Mouse (Mus musculus): ENCODE measurements around the gene Dmbt1. TPM values are rescaled to one million over a fixed set of nuclear protein-coding genes. Genes with fewer than 3 reads are reported as not detected.

Dmbt1 gene
- not detected in 2 replicates for polyA plus RNA-seq (2011; ENCODE audit: insufficient read depth, insufficient read length, low replicate concordance, missing spikeins)

- Histone ChIP-seq H3K27ac (ENCODE audit: control insufficient read depth, insufficient read depth, low read depth, low read length, poor library complexity) (no peak within 1 kb of the TSS), H3K4me3 (replicated peaks; ENCODE audit: control insufficient read depth, low read depth, low read length) (no peak within 1 kb of the TSS), H3K4me1 (ENCODE audit: control insufficient read depth, insufficient read depth, low read length) (no peaks in the 10 kb centered on the region)
- TF ChIP-seq CTCF (IDR thresholded peaks at IDR 0.05; ENCODE audit: control insufficient read depth, insufficient read depth, low read length) = no peak
- no peak for TF ChIP-seq POLR2A (IDR thresholded peaks at IDR 0.05; ENCODE audit: borderline replicate concordance, control insufficient read depth, low read depth, low read length)
- 54% methylated on average over 5 of the region's 5 CpGs for WGBS
Measured at GRCm38 (mm10) chr7:131031755-131032154, at the start of gene Dmbt1. Dmbt1 (plus strand) TSS chr7:131032053.

- WGBS = 72% methylated on average over 4 of the region's 4 CpGs
- Histone ChIP-seq H3K27ac (ENCODE audit: control insufficient read depth, insufficient read depth, low read depth, low read length, poor library complexity) (no peak overlapping the region), H3K4me1 (ENCODE audit: control insufficient read depth, insufficient read depth, low read length) (no peaks in the 10 kb centered on the region), H3K4me3 (replicated peaks; ENCODE audit: control insufficient read depth, low read depth, low read length) (no peak overlapping the region)
- TF ChIP-seq POLR2A (IDR thresholded peaks at IDR 0.05; ENCODE audit: borderline replicate concordance, control insufficient read depth, low read depth, low read length) = no peak
- no peak for TF ChIP-seq CTCF (IDR thresholded peaks at IDR 0.05; ENCODE audit: control insufficient read depth, insufficient read depth, low read length)
Measured at GRCm38 (mm10) chr7:130982371-130982770, 49.5 kb upstream of the Dmbt1 start.

GRCm38 (mm10) chr7:130982881-130983280 lies 49.0 kb upstream of the Dmbt1 start:
- TF ChIP-seq CTCF (IDR thresholded peaks at IDR 0.05; ENCODE audit: control insufficient read depth, insufficient read depth, low read length) = no peak
- no peak for TF ChIP-seq POLR2A (IDR thresholded peaks at IDR 0.05; ENCODE audit: borderline replicate concordance, control insufficient read depth, low read depth, low read length)
- no peak overlapping the region for H3K4me3 ChIP-seq (replicated peaks; ENCODE audit: control insufficient read depth, low read depth, low read length)
- H3K27ac ChIP-seq (ENCODE audit: control insufficient read depth, insufficient read depth, low read depth, low read length, poor library complexity) = no peak overlapping the region
- 62% methylated on average over 3 of the region's 3 CpGs for WGBS
- H3K4me1 ChIP-seq (ENCODE audit: control insufficient read depth, insufficient read depth, low read length) = no peaks in the 10 kb centered on the region

- TF ChIP-seq POLR2A (IDR thresholded peaks at IDR 0.05; ENCODE audit: borderline replicate concordance, control insufficient read depth, low read depth, low read length) (no peak), CTCF (IDR thresholded peaks at IDR 0.05; ENCODE audit: control insufficient read depth, insufficient read depth, low read length) (no peak)
- H3K27ac ChIP-seq (ENCODE audit: control insufficient read depth, insufficient read depth, low read depth, low read length, poor library complexity) = no peak overlapping the region
- 83% methylated on average over 7 of the region's 7 CpGs for WGBS
Measured at GRCm38 (mm10) chr7:130984294-130984693, 47.6 kb upstream of the Dmbt1 start.

DNA sequence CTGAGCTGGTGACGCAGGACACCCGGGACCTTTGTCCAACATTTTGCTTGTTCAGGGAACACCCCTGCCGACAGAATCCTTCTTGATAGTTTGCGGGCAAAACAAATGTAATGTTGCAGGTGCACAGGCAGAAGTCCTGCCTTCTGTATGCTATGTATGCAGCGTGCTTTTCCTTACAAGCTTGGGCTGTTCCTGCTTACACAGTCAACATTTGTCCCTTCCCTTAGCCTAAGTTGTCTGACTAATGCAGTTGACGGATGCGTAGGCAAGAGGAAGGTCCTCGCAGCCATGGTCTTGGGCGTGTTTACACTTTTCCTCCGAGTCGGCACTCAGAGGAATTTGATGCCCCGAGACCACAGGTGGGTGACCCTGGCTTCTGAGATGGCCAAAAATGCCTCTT lies 46.7 kb upstream of the Dmbt1 start:
- Histone ChIP-seq H3K27ac (ENCODE audit: control insufficient read depth, insufficient read depth, low read depth, low read length, poor library complexity) (no peak overlapping the region), H3K4me3 (replicated peaks; ENCODE audit: control insufficient read depth, low read depth, low read length) (no peak overlapping the region), H3K4me1 (ENCODE audit: control insufficient read depth, insufficient read depth, low read length) (no peaks in the 10 kb centered on the region)
- WGBS = 88% methylated on average over 12 of the region's 12 CpGs
- TF ChIP-seq POLR2A (IDR thresholded peaks at IDR 0.05; ENCODE audit: borderline replicate concordance, control insufficient read depth, low read depth, low read length) (no peak), CTCF (IDR thresholded peaks at IDR 0.05; ENCODE audit: control insufficient read depth, insufficient read depth, low read length) (no peak)

More at GRCm38 (mm10) chr7:130984294-130984693, 47.6 kb upstream of the Dmbt1 start:
- H3K4me1 ChIP-seq (ENCODE audit: control insufficient read depth, insufficient read depth, low read length) = no peaks in the 10 kb centered on the region
- H3K4me3 ChIP-seq (replicated peaks; ENCODE audit: control insufficient read depth, low read depth, low read length) = no peak overlapping the region

DNA sequence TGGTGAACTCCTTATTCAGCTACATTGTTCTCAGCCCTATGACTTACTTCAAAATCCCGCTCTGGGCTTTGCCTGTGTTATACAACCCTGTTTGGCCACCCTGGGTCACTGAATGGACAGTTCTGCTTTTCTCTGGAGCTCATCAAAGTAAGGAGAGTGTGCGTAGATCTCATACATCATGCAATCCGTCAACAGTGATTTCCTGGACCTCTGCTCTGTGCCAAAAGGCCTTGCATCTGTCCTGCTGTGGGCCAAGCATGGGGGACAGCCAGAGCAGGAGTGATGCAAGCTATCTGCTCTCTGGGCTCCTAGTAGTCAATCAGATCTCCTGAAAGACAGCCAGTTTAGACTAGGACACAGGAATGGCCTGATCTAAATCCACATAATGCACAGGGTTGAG lies 46.1 kb upstream of the Dmbt1 start:
- Histone ChIP-seq H3K4me1 (ENCODE audit: control insufficient read depth, insufficient read depth, low read length) (no peaks in the 10 kb centered on the region), H3K4me3 (replicated peaks; ENCODE audit: control insufficient read depth, low read depth, low read length) (no peak overlapping the region), H3K27ac (ENCODE audit: control insufficient read depth, insufficient read depth, low read depth, low read length, poor library complexity) (no peak overlapping the region)
- TF ChIP-seq CTCF (IDR thresholded peaks at IDR 0.05; ENCODE audit: control insufficient read depth, insufficient read depth, low read length) = no peak
- TF ChIP-seq POLR2A (IDR thresholded peaks at IDR 0.05; ENCODE audit: borderline replicate concordance, control insufficient read depth, low read depth, low read length) = no peak
- WGBS = 72% methylated on average over 3 of the region's 3 CpGs

- H3K4me1 ChIP-seq (ENCODE audit: control insufficient read depth, insufficient read depth, low read length) = no peaks in the 10 kb centered on the region
- WGBS = 71% methylated on average over 5 of the region's 5 CpGs
- H3K27ac ChIP-seq (ENCODE audit: control insufficient read depth, insufficient read depth, low read depth, low read length, poor library complexity) = no peak overlapping the region
- no peak for TF ChIP-seq CTCF (IDR thresholded peaks at IDR 0.05; ENCODE audit: control insufficient read depth, insufficient read depth, low read length)
- no peak for TF ChIP-seq POLR2A (IDR thresholded peaks at IDR 0.05; ENCODE audit: borderline replicate concordance, control insufficient read depth, low read depth, low read length)
- H3K4me3 ChIP-seq (replicated peaks; ENCODE audit: control insufficient read depth, low read depth, low read length) = no peak overlapping the region
Measured at GRCm38 (mm10) chr7:130988146-130988545, 43.7 kb upstream of the Dmbt1 start.

GRCm38 (mm10) chr7:130989371-130989770 lies 42.5 kb upstream of the Dmbt1 start:
- TF ChIP-seq POLR2A (IDR thresholded peaks at IDR 0.05; ENCODE audit: borderline replicate concordance, control insufficient read depth, low read depth, low read length) = no peak
- no peak for TF ChIP-seq CTCF (IDR thresholded peaks at IDR 0.05; ENCODE audit: control insufficient read depth, insufficient read depth, low read length)
- Histone ChIP-seq H3K27ac (ENCODE audit: control insufficient read depth, insufficient read depth, low read depth, low read length, poor library complexity) (no peak overlapping the region), H3K4me3 (replicated peaks; ENCODE audit: control insufficient read depth, low read depth, low read length) (no peak overlapping the region), H3K4me1 (ENCODE audit: control insufficient read depth, insufficient read depth, low read length) (no peaks in the 10 kb centered on the region)
- WGBS = 68% methylated on average over 3 of the region's 3 CpGs
